Mouse (Mus musculus) E14TG2a.4 (cell line): ENCODE data around the gene 4930583I09Rik.

ENCODE experiments used
- CTCF ChIP-seq: conservative IDR thresholded peaks from 2 replicates; pipeline ENCODE4 v1.5.1; 2014; ENCODE audit warnings: low read length
- NANOG ChIP-seq: IDR thresholded peaks from 2 replicates; pipeline ENCODE4 v1.6.1; 2014; ENCODE audit warnings: borderline replicate concordance, low read length, mixed read lengths

DNA sequence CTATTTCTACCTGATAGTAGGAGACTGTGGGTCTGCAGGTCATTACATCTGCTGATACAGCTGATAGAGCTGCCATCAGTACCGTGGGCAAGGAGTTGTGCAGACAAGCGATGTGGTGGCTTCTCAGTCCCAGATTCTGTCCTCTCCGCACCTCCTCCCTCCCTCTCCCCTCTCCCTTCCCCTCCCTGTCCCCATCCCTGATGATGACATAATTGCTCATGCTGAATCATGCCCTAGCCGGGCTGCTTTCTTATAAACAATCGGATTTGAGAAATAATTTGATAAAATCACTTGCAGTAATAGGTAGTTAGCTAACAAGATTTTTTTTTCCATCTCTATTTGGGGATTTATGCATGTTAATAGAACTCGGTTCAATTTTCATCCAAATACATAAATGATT is at the start of gene 4930583I09Rik:
- TF ChIP-seq CTCF (no peak), NANOG (no peak)
